Mouse (Mus musculus) embryonic fibroblast, embryonic 13.5 days (primary cell): ENCODE measurements at regions not wholly inside any gene's neighbourhood (a gene's known extent, or its start where the extent isn't known, plus 50 kb on each side); places are given as distances from the start of the nearest gene placed in this dataset.

Experiments
- CTCF ChIP-seq: IDR thresholded peaks from 2 replicates; pipeline ENCODE4 v1.5.1; 2011; ENCODE audit warnings: mild to moderate bottlenecking, control low read depth, low read length, moderate library complexity, borderline replicate concordance; ENCODE audit not compliant: insufficient read depth
- POLR2A ChIP-seq: IDR thresholded peaks from 2 replicates; pipeline ENCODE4 v1.6.1; 2011; ENCODE audit warnings: low read depth, mild to moderate bottlenecking, control low read depth, low read length, moderate library complexity

DNA sequence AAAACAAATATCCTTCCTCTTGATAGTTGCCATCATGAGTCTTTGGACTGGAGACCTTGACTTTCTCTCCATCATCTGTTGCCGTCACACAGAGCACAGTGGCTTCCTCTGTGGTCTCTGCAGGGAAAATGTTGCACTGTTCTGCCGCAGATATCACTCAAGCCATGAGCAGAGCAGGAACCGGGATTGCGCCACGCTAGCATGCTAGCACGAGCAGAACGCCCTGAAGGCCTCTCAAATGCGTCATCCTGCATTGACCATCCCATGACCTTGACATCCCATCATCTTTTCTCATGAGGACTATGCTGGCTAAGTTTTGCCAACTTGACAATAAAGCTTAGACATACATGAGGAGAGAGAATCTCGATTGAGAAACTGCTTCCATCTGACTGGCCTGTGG is 134.6 kb upstream of the Thbs1 start:
- no peak for TF ChIP-seq CTCF
- no peak for TF ChIP-seq POLR2A
